Mouse (Mus musculus): ENCODE results near the gene Zcchc7. TPM values are rescaled to one million over a fixed set of nuclear protein-coding genes. Genes with fewer than 3 reads are reported as not detected.
A peak's percentile ranks its signal among the peaks of the same experiment; 100 is the strongest.

Gene Zcchc7
- polyA plus RNA-seq, 1 experiment from 2014 or later: 36.4 TPM

DNA sequence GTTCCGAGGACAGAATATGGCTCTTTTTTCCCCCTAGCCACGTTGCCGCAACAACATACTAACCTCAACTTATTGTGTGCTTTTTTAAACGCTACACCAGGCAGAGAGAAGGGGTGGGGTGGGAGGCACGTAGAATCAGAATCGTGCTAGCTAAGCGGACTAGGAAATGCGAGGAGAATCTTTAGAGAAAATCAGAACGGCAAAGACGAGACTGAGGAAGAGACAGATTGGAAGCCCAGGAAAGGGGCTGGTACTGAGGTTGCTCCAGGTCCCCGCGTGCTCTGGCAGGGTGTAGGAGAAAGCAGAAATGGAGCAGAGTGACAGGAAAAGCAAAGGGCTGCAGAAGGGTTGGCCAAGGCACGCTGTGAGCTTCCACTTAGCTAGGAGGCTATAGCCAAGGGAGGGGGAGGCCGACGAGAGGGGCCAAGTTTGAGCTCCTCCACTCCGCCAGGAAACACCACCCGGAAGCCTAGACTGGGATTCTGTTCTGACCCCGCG, 42.1 kb upstream of the Zcchc7 start:
- 3% methylated on average over 19 of the region's 19 CpGs for WGBS

DNA sequence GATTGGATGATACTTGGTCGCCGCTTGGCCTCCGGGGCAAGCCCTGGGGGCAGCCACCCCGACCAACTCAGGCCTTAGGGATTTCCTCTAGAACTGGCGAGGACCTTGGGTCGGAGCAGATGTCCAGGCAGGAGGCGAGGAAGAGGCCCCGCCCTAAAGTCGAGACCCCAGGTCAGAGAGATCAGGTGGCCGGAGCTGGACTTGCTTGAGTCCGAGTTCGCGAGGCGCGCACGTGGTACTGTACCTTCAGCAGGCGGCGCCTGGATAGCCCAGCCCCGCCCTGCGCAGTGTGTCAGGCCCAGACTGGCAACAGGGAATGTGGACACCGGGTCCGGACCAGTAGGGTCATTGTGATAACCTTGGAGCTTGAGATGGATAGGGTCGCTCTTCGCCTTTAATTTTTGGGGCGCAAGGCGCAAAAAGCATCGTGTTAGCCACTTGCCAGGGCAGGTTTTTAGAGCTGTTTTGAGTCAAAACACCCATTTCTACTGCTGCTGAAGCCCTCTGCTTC, 41.5 kb upstream of the Zcchc7 start:
- Histone ChIP-seq H3K4me2 (replicated peaks; ENCODE audit: low read depth) (no peak overlapping the region), H3K9ac (ENCODE audit: low read length) (no peak overlapping the region), H3K27me3 (ENCODE audit: control insufficient read depth, insufficient read depth, low read length) (peaks cover 27% of the 10 kb centered on the region), H3K27ac (replicated peaks) (no peak overlapping the region), H3K4me3 (ENCODE audit: low read depth, low read length) (no peak overlapping the region), H3K4me1 (replicated peaks; ENCODE audit: control insufficient read depth, insufficient read depth) (no peaks in the 10 kb centered on the region), H3K9me3 (ENCODE audit: control insufficient read depth, low read length) (no peaks in the 10 kb centered on the region), H3K36me3 (ENCODE audit: control insufficient read depth, insufficient read depth, low read length) (no peaks in the 10 kb centered on the region)
- TF ChIP-seq CTCF (IDR thresholded peaks at IDR 0.05; ENCODE audit: low read depth): no peak
- TF ChIP-seq EP300 (optimal IDR thresholded peaks at IDR 0.05): no peak
- ATAC-seq (ENCODE audit: low FRiP score, low TSS enrichment) (peak; percentile 49; the same call in 1 of the 2 replicates), DNase-seq (ENCODE audit: low spot score) (peak; percentile 15)
- 1% methylated on average over 27 of the region's 27 CpGs for WGBS

More for the DNA sequence above, 42.1 kb upstream of the Zcchc7 start:
- Histone ChIP-seq H3K36me3 (ENCODE audit: control insufficient read depth, insufficient read depth, low read length) (no peaks in the 10 kb centered on the region), H3K27ac (replicated peaks) (no peak overlapping the region), H3K4me1 (replicated peaks; ENCODE audit: control insufficient read depth, insufficient read depth) (no peaks in the 10 kb centered on the region), H3K27me3 (ENCODE audit: control insufficient read depth, insufficient read depth, low read length) (peaks cover 29% of the 10 kb centered on the region), H3K9me3 (ENCODE audit: control insufficient read depth, low read length) (no peaks in the 10 kb centered on the region), H3K4me2 (replicated peaks; ENCODE audit: low read depth) (no peak overlapping the region), H3K4me3 (ENCODE audit: low read depth, low read length) (no peak overlapping the region), H3K9ac (ENCODE audit: low read length) (no peak overlapping the region)
- no peak for ATAC-seq (ENCODE audit: low FRiP score, low TSS enrichment)
- no peak for DNase-seq (ENCODE audit: low spot score)
- TF ChIP-seq CTCF (IDR thresholded peaks at IDR 0.05; ENCODE audit: low read depth) (no peak), EP300 (optimal IDR thresholded peaks at IDR 0.05) (no peak)

- ATAC-seq (ENCODE audit: low FRiP score, low TSS enrichment): no peak
- DNase-seq (ENCODE audit: low spot score): no peak
- Histone ChIP-seq H3K36me3 (ENCODE audit: control insufficient read depth, insufficient read depth, low read length) (no peaks in the 10 kb centered on the region), H3K4me3 (ENCODE audit: low read depth, low read length) (no peak overlapping the region), H3K27me3 (ENCODE audit: control insufficient read depth, insufficient read depth, low read length) (peaks cover 25% of the 10 kb centered on the region), H3K4me1 (replicated peaks; ENCODE audit: control insufficient read depth, insufficient read depth) (no peaks in the 10 kb centered on the region), H3K9me3 (ENCODE audit: control insufficient read depth, low read length) (no peaks in the 10 kb centered on the region), H3K27ac (replicated peaks) (no peak overlapping the region), H3K9ac (ENCODE audit: low read length) (no peak overlapping the region), H3K4me2 (replicated peaks; ENCODE audit: low read depth) (no peak overlapping the region)
- TF ChIP-seq EP300 (optimal IDR thresholded peaks at IDR 0.05) (no peak), CTCF (IDR thresholded peaks at IDR 0.05; ENCODE audit: low read depth) (no peak)
- WGBS: 10% methylated on average over 3 of the region's 3 CpGs
These were observed 40.0 kb upstream of the Zcchc7 start for GRCm38 (mm10) chr4:44715621-44716160.

DNA sequence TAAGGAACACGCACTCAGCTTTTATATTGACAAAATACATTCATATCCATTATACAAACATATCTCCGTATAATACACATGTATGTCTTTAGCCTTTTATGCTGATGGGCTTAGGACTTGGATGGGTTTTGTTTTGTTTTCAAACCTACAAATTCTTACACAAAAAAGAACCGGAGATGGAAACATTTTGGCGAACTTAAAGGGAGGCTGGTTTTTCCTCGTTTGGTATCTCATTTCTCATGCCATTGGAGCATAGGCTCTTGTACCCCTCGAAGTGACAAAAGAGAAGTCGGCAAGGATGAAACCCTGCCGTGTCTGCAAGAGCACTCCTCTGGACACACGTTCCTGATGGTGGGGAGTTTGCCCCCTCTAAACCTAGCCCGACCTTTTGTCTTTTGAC, 39.3 kb upstream of the Zcchc7 start:
- ATAC-seq (ENCODE audit: low FRiP score, low TSS enrichment): no peak
- 5% methylated on average over 10 of the region's 10 CpGs for WGBS
- no peak overlapping the region for H3K9ac ChIP-seq (ENCODE audit: low read length)
- H3K4me3 ChIP-seq (ENCODE audit: low read depth, low read length): no peak overlapping the region
- H3K36me3 ChIP-seq (ENCODE audit: control insufficient read depth, insufficient read depth, low read length): no peaks in the 10 kb centered on the region
- no peaks in the 10 kb centered on the region for H3K4me1 ChIP-seq (replicated peaks; ENCODE audit: control insufficient read depth, insufficient read depth)
- H3K9me3 ChIP-seq (ENCODE audit: control insufficient read depth, low read length): no peaks in the 10 kb centered on the region
- TF ChIP-seq EP300 (optimal IDR thresholded peaks at IDR 0.05) (no peak), CTCF (IDR thresholded peaks at IDR 0.05; ENCODE audit: low read depth) (no peak)
- peaks cover 19% of the 10 kb centered on the region for H3K27me3 ChIP-seq (ENCODE audit: control insufficient read depth, insufficient read depth, low read length)
- H3K4me2 ChIP-seq (replicated peaks; ENCODE audit: low read depth): no peak overlapping the region
- H3K27ac ChIP-seq (replicated peaks): no peak overlapping the region
- DNase-seq (ENCODE audit: low spot score): no peak

DNA sequence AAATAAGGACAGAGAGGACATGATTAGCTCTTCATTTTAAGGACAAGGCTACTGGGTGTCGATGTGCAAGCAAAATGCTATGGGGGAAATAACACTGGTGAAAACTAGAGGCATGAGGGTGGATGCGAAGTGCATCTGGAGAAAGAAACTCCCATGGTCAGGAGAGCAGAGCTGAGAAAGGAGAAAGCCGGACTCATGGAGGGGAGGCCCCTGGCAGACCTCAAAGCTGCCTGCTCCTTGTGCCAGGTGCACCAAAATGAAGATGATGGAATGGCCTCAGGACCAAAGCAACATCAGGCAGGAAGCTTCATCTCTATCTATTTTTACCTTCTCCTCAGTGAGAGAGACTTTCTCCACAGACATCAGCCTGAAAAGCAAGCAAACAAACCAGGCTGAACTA, 38.0 kb upstream of the Zcchc7 start:
- TF ChIP-seq EP300 (optimal IDR thresholded peaks at IDR 0.05) (no peak), CTCF (IDR thresholded peaks at IDR 0.05; ENCODE audit: low read depth) (no peak)
- Histone ChIP-seq H3K27ac (replicated peaks) (no peak overlapping the region), H3K9me3 (ENCODE audit: control insufficient read depth, low read length) (no peaks in the 10 kb centered on the region), H3K27me3 (ENCODE audit: control insufficient read depth, insufficient read depth, low read length) (peaks cover 16% of the 10 kb centered on the region), H3K4me1 (replicated peaks; ENCODE audit: control insufficient read depth, insufficient read depth) (no peaks in the 10 kb centered on the region), H3K36me3 (ENCODE audit: control insufficient read depth, insufficient read depth, low read length) (no peaks in the 10 kb centered on the region), H3K9ac (ENCODE audit: low read length) (no peak overlapping the region), H3K4me2 (replicated peaks; ENCODE audit: low read depth) (no peak overlapping the region), H3K4me3 (ENCODE audit: low read depth, low read length) (no peak overlapping the region)
- ATAC-seq (ENCODE audit: low FRiP score, low TSS enrichment): no peak
- no peak for DNase-seq (ENCODE audit: low spot score)
- WGBS: 72% methylated on average over 3 of the region's 3 CpGs

DNA sequence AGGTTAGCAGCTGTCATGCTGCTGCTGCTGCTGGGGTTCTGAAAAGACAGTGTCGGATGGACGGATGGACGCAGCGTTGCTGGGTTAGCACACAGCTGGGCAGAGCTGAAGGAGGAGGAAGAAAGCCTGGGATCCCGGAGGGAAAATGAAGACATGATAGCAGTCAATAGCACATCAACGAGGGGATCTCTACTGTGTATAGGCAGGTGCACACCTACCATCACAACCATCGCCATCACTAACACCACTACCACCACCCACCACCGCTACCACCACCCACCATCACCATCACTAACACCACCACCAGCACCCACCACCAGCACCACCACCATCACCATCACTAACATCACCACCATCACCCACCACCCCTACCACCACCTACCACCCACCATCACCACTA, 35.6 kb upstream of the Zcchc7 start:
- 88% methylated on average over 8 of the region's 8 CpGs for WGBS
- DNase-seq (ENCODE audit: low spot score): no peak
- Histone ChIP-seq H3K4me2 (replicated peaks; ENCODE audit: low read depth) (no peak overlapping the region), H3K4me1 (replicated peaks; ENCODE audit: control insufficient read depth, insufficient read depth) (no peaks in the 10 kb centered on the region), H3K4me3 (ENCODE audit: low read depth, low read length) (no peak overlapping the region), H3K9ac (ENCODE audit: low read length) (no peak overlapping the region), H3K9me3 (ENCODE audit: control insufficient read depth, low read length) (no peaks in the 10 kb centered on the region), H3K36me3 (ENCODE audit: control insufficient read depth, insufficient read depth, low read length) (no peaks in the 10 kb centered on the region), H3K27ac (replicated peaks) (no peak overlapping the region), H3K27me3 (ENCODE audit: control insufficient read depth, insufficient read depth, low read length) (no peaks in the 10 kb centered on the region; the same call in 1 of the 2 replicates)
- TF ChIP-seq EP300 (optimal IDR thresholded peaks at IDR 0.05) (no peak), CTCF (IDR thresholded peaks at IDR 0.05; ENCODE audit: low read depth) (no peak)
- ATAC-seq (ENCODE audit: low FRiP score, low TSS enrichment): no peak

Measured in stomach, postnatal 0 days (tissue).